Mouse (Mus musculus): ENCODE measurements at regions not wholly inside any gene's neighbourhood (a gene's known extent, or its start where the extent isn't known, plus 50 kb on each side); places are given as distances from the start of the nearest gene placed in this dataset.

DNA sequence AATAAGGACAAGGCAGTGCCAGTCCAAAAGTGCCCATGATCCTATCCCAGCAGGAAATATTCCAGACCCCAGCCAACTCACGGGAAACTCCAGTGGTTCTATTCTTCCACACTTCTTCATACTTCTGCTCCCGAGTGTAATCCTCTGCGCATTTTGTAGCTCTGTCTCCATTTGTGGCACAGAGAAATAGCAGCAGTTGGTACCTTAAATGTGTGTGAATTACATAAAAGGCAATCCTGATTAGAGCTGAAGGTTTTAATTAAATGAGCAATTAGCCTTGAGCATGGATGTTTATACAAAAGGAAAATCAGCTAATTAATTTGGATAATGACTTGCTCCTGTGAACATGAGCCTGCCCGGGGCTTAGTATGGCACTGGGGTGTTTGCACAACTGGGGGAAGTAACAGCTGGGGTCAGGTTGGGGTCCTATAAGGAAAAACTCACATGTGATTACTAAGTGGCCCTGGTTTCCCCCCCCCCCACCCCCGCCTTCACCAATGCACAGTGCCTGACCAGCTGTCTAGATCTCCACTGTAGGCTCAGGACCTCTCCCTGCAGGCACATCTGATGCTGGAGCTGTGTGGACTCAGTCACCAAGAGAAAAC is 110.9 kb upstream of the Irs2 start:
- TF ChIP-seq CTCF (IDR thresholded peaks at IDR 0.05; ENCODE audit: low read depth) = no peak
- DNase-seq (no peak), ATAC-seq (ENCODE audit: insufficient read depth) (no peak)
- 55% methylated on average over 5 of the region's 5 CpGs for WGBS
- H3K4me1 ChIP-seq (ENCODE audit: insufficient read depth) = no peaks in the 10 kb centered on the region
- no peak overlapping the region for H3K27ac ChIP-seq (ENCODE audit: low read depth)
- H3K36me3 ChIP-seq (ENCODE audit: insufficient read depth) = no peaks in the 10 kb centered on the region
- H3K9me3 ChIP-seq (ENCODE audit: low read depth, low read length) = no peaks in the 10 kb centered on the region
- no peak overlapping the region for H3K4me3 ChIP-seq (ENCODE audit: low read depth, low read length)
- no peak overlapping the region for H3K9ac ChIP-seq
- H3K4me2 ChIP-seq = no peak overlapping the region
- H3K27me3 ChIP-seq (ENCODE audit: insufficient read depth, low read length) = no peaks in the 10 kb centered on the region

DNA sequence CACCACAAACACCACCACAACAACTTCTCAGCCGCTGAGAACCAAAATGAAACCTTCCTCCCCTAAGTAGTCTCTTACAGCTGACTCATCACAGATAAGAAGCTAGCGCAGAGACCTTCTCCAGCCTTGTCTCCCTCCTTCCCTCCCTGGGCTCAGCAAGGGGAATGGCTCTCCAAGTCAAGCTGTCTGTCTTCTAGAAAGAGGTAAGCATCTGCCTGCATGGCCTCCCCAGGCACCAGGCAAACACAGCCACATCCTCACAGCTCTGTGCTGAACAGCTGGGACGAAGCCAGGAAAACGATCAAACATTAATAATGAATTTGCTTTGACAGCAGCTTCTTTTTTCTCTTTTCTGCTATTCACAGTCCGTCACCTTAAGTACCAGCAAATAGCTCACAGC is 108.3 kb upstream of the Irs2 start:
- WGBS = 54% methylated on average over 5 of the region's 5 CpGs
- no peak overlapping the region for H3K9ac ChIP-seq

DNA sequence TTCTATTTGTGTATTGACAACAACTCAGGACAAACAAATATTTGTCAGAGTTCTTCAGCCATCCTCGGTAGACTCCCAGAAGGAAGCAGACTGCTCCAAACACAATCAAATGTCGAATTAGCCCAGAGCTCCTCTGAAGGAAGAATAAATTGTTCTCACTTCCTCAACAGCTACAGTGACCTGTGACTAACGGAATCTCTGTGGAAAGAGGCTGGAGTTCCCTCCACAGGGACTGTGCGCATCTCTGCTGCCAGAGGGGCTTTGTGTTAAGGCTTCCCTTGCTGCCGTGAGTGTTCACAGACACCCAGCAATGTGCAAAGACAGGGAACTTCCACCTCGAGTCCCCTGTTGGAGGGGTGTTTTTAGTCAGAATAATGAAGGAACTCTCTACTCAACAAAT is 107.0 kb upstream of the Irs2 start:
- WGBS = 19% methylated on average over 6 of the region's 6 CpGs
- DNase-seq (no peak), ATAC-seq (ENCODE audit: insufficient read depth) (no peak)
- no peak overlapping the region for H3K9ac ChIP-seq
- no peak overlapping the region for H3K27ac ChIP-seq (ENCODE audit: low read depth)
- H3K36me3 ChIP-seq (ENCODE audit: insufficient read depth) = no peaks in the 10 kb centered on the region
- no peaks in the 10 kb centered on the region for H3K9me3 ChIP-seq (ENCODE audit: low read depth, low read length)
- no peak overlapping the region for H3K4me3 ChIP-seq (ENCODE audit: low read depth, low read length)
- no peaks in the 10 kb centered on the region for H3K4me1 ChIP-seq (ENCODE audit: insufficient read depth)
- no peak overlapping the region for H3K4me2 ChIP-seq
- no peak for TF ChIP-seq CTCF (IDR thresholded peaks at IDR 0.05; ENCODE audit: low read depth)
- H3K27me3 ChIP-seq (ENCODE audit: insufficient read depth, low read length) = no peaks in the 10 kb centered on the region

More for the DNA sequence above, 108.3 kb upstream of the Irs2 start:
- H3K27me3 ChIP-seq (ENCODE audit: insufficient read depth, low read length) = no peaks in the 10 kb centered on the region
- H3K36me3 ChIP-seq (ENCODE audit: insufficient read depth) = no peaks in the 10 kb centered on the region
- no peak overlapping the region for H3K4me3 ChIP-seq (ENCODE audit: low read depth, low read length)
- H3K9me3 ChIP-seq (ENCODE audit: low read depth, low read length) = no peaks in the 10 kb centered on the region
- ATAC-seq (ENCODE audit: insufficient read depth) = no peak
- no peak overlapping the region for H3K4me2 ChIP-seq
- no peaks in the 10 kb centered on the region for H3K4me1 ChIP-seq (ENCODE audit: insufficient read depth)
- no peak overlapping the region for H3K27ac ChIP-seq (ENCODE audit: low read depth)
- TF ChIP-seq CTCF (IDR thresholded peaks at IDR 0.05; ENCODE audit: low read depth) = no peak
- no peak for DNase-seq

DNA sequence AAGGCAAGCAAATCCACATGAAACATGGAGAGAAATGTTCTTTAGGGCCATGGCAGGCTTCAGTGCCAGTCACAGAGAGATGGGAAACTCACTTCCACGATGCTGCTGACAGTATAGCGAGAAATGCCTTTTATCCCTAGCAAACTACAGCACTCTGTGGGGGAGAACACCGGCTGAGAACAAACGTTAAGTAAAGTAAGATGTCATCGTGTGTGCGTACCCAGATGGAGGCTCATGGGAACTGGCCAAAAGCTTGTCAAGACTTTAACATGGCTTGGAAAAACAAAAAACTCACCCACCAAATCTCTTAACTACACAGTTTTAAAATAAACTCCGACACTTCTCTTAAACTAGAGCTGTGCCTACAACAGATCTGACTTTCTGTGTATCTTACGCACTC is 106.3 kb upstream of the Irs2 start:
- Histone ChIP-seq H3K9ac (no peak overlapping the region), H3K27me3 (ENCODE audit: insufficient read depth, low read length) (no peaks in the 10 kb centered on the region), H3K4me1 (ENCODE audit: insufficient read depth) (no peaks in the 10 kb centered on the region), H3K9me3 (ENCODE audit: low read depth, low read length) (no peaks in the 10 kb centered on the region), H3K4me2 (no peak overlapping the region), H3K36me3 (ENCODE audit: insufficient read depth) (no peaks in the 10 kb centered on the region), H3K4me3 (ENCODE audit: low read depth, low read length) (no peak overlapping the region), H3K27ac (ENCODE audit: low read depth) (no peak overlapping the region)
- TF ChIP-seq CTCF (IDR thresholded peaks at IDR 0.05; ENCODE audit: low read depth) = no peak
- ATAC-seq (ENCODE audit: insufficient read depth) = no peak
- DNase-seq = peak; percentile 22
- 32% methylated on average over 8 of the region's 8 CpGs for WGBS

DNA sequence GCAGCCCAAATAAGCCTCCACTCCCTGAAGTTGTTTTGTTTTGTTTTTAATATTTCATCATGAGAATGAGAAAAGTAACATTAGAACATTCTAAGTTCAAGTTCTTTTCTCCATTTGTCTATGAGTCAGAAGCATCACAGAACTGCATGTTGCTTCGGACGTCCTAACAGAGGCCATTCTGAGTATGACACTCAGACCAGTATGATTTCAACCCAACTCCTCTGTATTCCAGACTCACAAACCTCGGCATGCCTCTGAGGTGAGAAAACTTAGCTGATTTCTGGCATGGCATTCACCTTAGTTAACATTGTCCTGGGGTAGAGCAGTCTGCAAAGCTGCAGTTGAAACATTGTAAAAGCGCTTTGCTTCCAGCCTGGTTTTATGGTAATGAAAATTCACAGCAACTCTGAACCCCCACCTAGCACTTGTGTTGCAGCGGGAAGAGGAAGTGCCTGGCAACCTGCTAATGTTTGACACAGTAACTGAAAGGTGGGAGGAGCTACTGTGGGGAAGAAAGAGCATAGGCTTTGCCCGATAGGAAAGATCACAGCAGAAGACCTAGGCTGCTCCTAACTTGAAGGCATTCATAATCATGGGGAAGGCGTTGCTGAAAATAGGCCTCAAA is 104.8 kb upstream of the Irs2 start:
- DNase-seq = peak; percentile 20
- Histone ChIP-seq H3K4me3 (ENCODE audit: low read depth, low read length) (no peak overlapping the region), H3K27ac (ENCODE audit: low read depth) (no peak overlapping the region), H3K4me2 (no peak overlapping the region), H3K27me3 (ENCODE audit: insufficient read depth, low read length) (no peaks in the 10 kb centered on the region), H3K36me3 (ENCODE audit: insufficient read depth) (no peaks in the 10 kb centered on the region), H3K4me1 (ENCODE audit: insufficient read depth) (no peaks in the 10 kb centered on the region), H3K9ac (no peak overlapping the region), H3K9me3 (ENCODE audit: low read depth, low read length) (no peaks in the 10 kb centered on the region)
- WGBS = 59% methylated on average over 7 of the region's 7 CpGs
- ATAC-seq (ENCODE audit: insufficient read depth) = no peak
- TF ChIP-seq CTCF (IDR thresholded peaks at IDR 0.05; ENCODE audit: low read depth) = no peak

DNA sequence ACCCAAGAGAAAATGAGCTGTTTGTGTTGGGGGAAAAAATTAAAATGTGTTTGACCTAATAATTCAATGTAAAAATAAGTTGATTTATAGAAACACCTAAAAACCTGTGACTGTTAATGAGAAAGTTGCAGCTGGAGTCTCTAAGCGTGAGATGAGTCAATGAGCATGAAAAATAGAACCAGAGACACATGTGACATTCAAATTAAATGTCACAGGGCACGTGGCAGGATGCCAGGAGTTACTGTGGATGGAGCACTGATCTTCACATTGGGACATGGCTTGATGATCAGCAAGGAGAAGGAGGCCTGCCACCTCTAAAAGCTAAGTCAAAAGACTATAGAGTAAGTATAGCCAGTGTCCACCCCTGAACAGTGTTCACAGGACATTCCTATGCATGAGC is 103.7 kb upstream of the Irs2 start:
- Histone ChIP-seq H3K9ac (no peak overlapping the region), H3K9me3 (ENCODE audit: low read depth, low read length) (no peaks in the 10 kb centered on the region), H3K27ac (ENCODE audit: low read depth) (no peak overlapping the region), H3K4me2 (no peak overlapping the region), H3K4me3 (ENCODE audit: low read depth, low read length) (no peak overlapping the region), H3K36me3 (ENCODE audit: insufficient read depth) (no peaks in the 10 kb centered on the region), H3K4me1 (ENCODE audit: insufficient read depth) (no peaks in the 10 kb centered on the region), H3K27me3 (ENCODE audit: insufficient read depth, low read length) (no peaks in the 10 kb centered on the region)
- 74% methylated on average over 2 of the region's 2 CpGs for WGBS
- no peak for ATAC-seq (ENCODE audit: insufficient read depth)
- DNase-seq = no peak
- TF ChIP-seq CTCF (IDR thresholded peaks at IDR 0.05; ENCODE audit: low read depth) = no peak

DNA sequence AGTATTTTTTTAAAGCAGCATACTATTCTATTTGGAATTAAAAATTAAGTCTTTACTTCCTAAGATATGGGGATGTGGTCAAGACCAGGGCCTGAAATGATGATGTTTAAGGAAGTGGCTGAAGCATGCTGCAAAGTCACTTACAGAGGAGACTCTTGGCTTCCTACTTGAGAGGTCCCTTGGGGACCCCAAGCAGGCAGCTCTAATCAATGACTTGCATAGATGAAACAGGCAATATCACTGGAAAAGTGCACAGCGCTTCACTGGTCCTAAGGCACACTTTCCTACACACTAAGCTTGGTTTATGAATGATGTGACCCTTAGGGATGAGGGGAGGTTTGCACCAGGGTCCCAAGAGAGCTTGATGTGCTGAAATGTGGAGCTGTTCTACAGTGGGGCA is 99.2 kb upstream of the Irs2 start:
- no peak for TF ChIP-seq CTCF (IDR thresholded peaks at IDR 0.05; ENCODE audit: low read depth)
- ATAC-seq (ENCODE audit: insufficient read depth) = no peak
- Histone ChIP-seq H3K27ac (ENCODE audit: low read depth) (no peak overlapping the region), H3K4me1 (ENCODE audit: insufficient read depth) (no peaks in the 10 kb centered on the region), H3K4me2 (no peak overlapping the region), H3K36me3 (ENCODE audit: insufficient read depth) (no peaks in the 10 kb centered on the region), H3K27me3 (ENCODE audit: insufficient read depth, low read length) (no peaks in the 10 kb centered on the region), H3K9ac (no peak overlapping the region), H3K9me3 (ENCODE audit: low read depth, low read length) (no peaks in the 10 kb centered on the region), H3K4me3 (ENCODE audit: low read depth, low read length) (no peak overlapping the region)
- DNase-seq = no peak
- 94% methylated on average over 1 of the region's 1 CpGs for WGBS
